Mouse (Mus musculus) adrenal gland, postnatal 4 days (tissue): ENCODE data around the gene Nadk. TPM values are rescaled to one million over a fixed set of nuclear protein-coding genes. Genes with fewer than 3 reads are reported as not detected.
A peak's percentile ranks its signal among the peaks of the same experiment; 100 is the strongest.

Experiments used
- DNase-seq, 2 experiments: peaks; one replicate each; pipeline ENCODE4 v3.0.0; 2021 to 2022; ENCODE audit warnings: low spot score in 2 of 2, mixed read lengths in 2 of 2
- long read RNA-seq, 2 experiments: library from polyadenylated mRNA; stranded (forward); transcript quantifications; one replicate each; pipeline ENCODE4 v2.0.0; 2021
- total RNA-seq, 2 experiments: library from RNA; stranded (reverse); gene quantifications; 2 replicates each; pipeline ENCODE4 v1.2.3; 2021

The Nadk gene
- 100 to 1,000 TPM; 147 to 160 TPM for total RNA-seq
- long read RNA-seq, experiment 1, transcript Nadk-203 (12 exons, 3,152 nt) = major isoform, 247 of 311 reads
- long read RNA-seq, experiment 1, transcript Nadk-202 (10 exons, 2,737 nt) = minor isoform, 10 of 311 reads
- long read RNA-seq, experiment 1, partial matches to known transcripts = 7 of 311 reads
- long read RNA-seq, experiment 1, other reads (novel, unspliced or antisense) = 47 of 311 reads
- long read RNA-seq, experiment 2, transcript Nadk-203 (12 exons, 3,152 nt) = major isoform, 403 of 623 reads
- long read RNA-seq, experiment 2, transcript Nadk-202 (10 exons, 2,737 nt) = minor isoform, 24 of 623 reads
- long read RNA-seq, experiment 2, partial matches to known transcripts = 59 of 623 reads
- long read RNA-seq, experiment 2, other reads (novel, unspliced or antisense) = 135 of 623 reads

GRCm38 (mm10) chr4:155561661-155562442, at the start of gene Nadk:
TSS of gene Nadk (plus strand) at chr4:155562378.
- no peak for DNase-seq

- DNase-seq = no peak
Observed at GRCm38 (mm10) chr4:155514810-155515209, 47.4 kb upstream of the Nadk start.

GRCm38 (mm10) chr4:155517948-155518517, 44.1 kb upstream of the Nadk start:
- DNase-seq = no peak

- DNase-seq = no peak
Observed at GRCm38 (mm10) chr4:155522327-155522726, 39.9 kb upstream of the Nadk start.

- DNase-seq = no peak
Observed at GRCm38 (mm10) chr4:155525751-155526150, 36.4 kb upstream of the Nadk start.

GRCm38 (mm10) chr4:155529294-155529693, 32.9 kb upstream of the Nadk start:
- DNase-seq = no peak

GRCm38 (mm10) chr4:155549993-155550392, 12.2 kb upstream of the Nadk start:
- DNase-seq = no peak

- DNase-seq = no peak
Observed at GRCm38 (mm10) chr4:155550446-155550845, 11.7 kb upstream of the Nadk start.

- no peak for DNase-seq
Observed at GRCm38 (mm10) chr4:155551073-155551472, 11.1 kb upstream of the Nadk start.

- DNase-seq = no peak
Observed at GRCm38 (mm10) chr4:155552917-155553532, 9.2 kb upstream of the Nadk start.

GRCm38 (mm10) chr4:155554880-155555279, 7.3 kb upstream of the Nadk start:
- DNase-seq = no peak

GRCm38 (mm10) chr4:155555464-155555863, 6.7 kb upstream of the Nadk start:
- DNase-seq = no peak

- DNase-seq = no peak
Observed at GRCm38 (mm10) chr4:155559454-155559853, 2.7 kb upstream of the Nadk start.

- DNase-seq = no peak
Observed at GRCm38 (mm10) chr4:155560932-155561331, 1.2 kb upstream of the Nadk start.

GRCm38 (mm10) chr4:155562725-155563399, 684 bp downstream of the Nadk start:
- no peak for DNase-seq

- DNase-seq = peak; percentile 88 to 96
Observed at GRCm38 (mm10) chr4:155563400-155564231, 1.4 kb downstream of the Nadk start.

GRCm38 (mm10) chr4:155564315-155565069, 2.3 kb downstream of the Nadk start:
- no peak for DNase-seq

GRCm38 (mm10) chr4:155566555-155566954, 4.4 kb downstream of the Nadk start:
- no peak for DNase-seq

- DNase-seq = no peak
Observed at GRCm38 (mm10) chr4:155568170-155568569, 6.0 kb downstream of the Nadk start.
